Mouse (Mus musculus): ENCODE results near the gene Vmn1r206.
"Not testable (repeated sequence)": the region's sequence is repeated elsewhere in the genome, so short reads cannot be mapped to it uniquely, and the experiment has no call there.

The Vmn1r206 gene

GRCm38 (mm10) chr13:22624151-22624550, at the start of gene Vmn1r206:
Vmn1r206 (minus strand) TSS chr13:22624251.
- DNase-seq, result not testable (repeated sequence)

GRCm38 (mm10) chr13:22592900-22593299, 31.2 kb downstream of the Vmn1r206 start, which contains the start of gene Vmn1r205:
Vmn1r205 (minus strand) TSS chr13:22593000.
- DNase-seq, result no peak

- not testable (repeated sequence) for DNase-seq
Observed at GRCm38 (mm10) chr13:22583336-22583735, 40.7 kb downstream of the Vmn1r206 start.

- DNase-seq, result not testable (repeated sequence)
Observed at GRCm38 (mm10) chr13:22574911-22575310, 49.1 kb downstream of the Vmn1r206 start.

Measured in cerebellum, adult 8-10 months (tissue).